Mouse (Mus musculus) liver, postnatal 0 days (tissue): ENCODE measurements around the gene Gpr82. TPM values are rescaled to one million over a fixed set of nuclear protein-coding genes. Genes with fewer than 3 reads are reported as not detected.

Experiments
- ATAC-seq: fragments of 200-750 bp; cut with Nextera tagmentation; 2 replicates; pipeline ENCODE4 v1.8.0; 2017; ENCODE audit warnings: mild to moderate bottlenecking, moderate library complexity
- DNase-seq: peaks from one replicate; pipeline ENCODE4 v3.0.0-alpha.2; 2016
- H3K27ac ChIP-seq: fragments of 300-500 bp; sonication (generic); 2 replicates; pipeline ENCODE4 v1.5.1; 2014; ENCODE audit warnings: antibody characterized with exemption, moderate library complexity, mild to moderate bottlenecking, low read depth
- H3K27me3 ChIP-seq: fragments of 300-500 bp; sonication (generic); 2 replicates; pipeline ENCODE4 v1.6.1; 2014; ENCODE audit warnings: low read length, control low read depth, mixed read lengths; ENCODE audit not compliant: insufficient read depth
- H3K36me3 ChIP-seq: fragments of 300-500 bp; sonication (generic); replicated peaks from 2 replicates; pipeline ENCODE4 v1.6.1; 2014; ENCODE audit warnings: mild to moderate bottlenecking, control low read depth, low read length, moderate library complexity, mixed read lengths; ENCODE audit not compliant: insufficient read depth
- H3K4me1 ChIP-seq: fragments of 300-500 bp; sonication (generic); 2 replicates; pipeline ENCODE4 v1.6.1; 2014; ENCODE audit warnings: antibody characterized with exemption, mild to moderate bottlenecking, control low read depth; ENCODE audit not compliant: insufficient read depth
- H3K4me2 ChIP-seq: fragments of 300-500 bp; sonication (generic); 2 replicates; pipeline ENCODE4 v1.6.1; 2014; ENCODE audit warnings: low read depth, mild to moderate bottlenecking, low read length, moderate library complexity, mixed read lengths
- H3K4me3 ChIP-seq: fragments of 300-500 bp; sonication (generic); 2 replicates; pipeline ENCODE4 v1.5.1; 2014; ENCODE audit warnings: low read depth, low read length
- H3K9ac ChIP-seq: fragments of 300-500 bp; sonication (generic); replicated peaks from 2 replicates; pipeline ENCODE4 v1.6.1; 2014; ENCODE audit warnings: mild to moderate bottlenecking, moderate library complexity
- H3K9me3 ChIP-seq: fragments of 300-500 bp; sonication (generic); 2 replicates; pipeline ENCODE4 v1.6.1; 2016; ENCODE audit warnings: mild to moderate bottlenecking, control low read depth, low read length, mixed read lengths
- CTCF ChIP-seq: sonication (generic); IDR thresholded peaks from 2 replicates; pipeline ENCODE4 v1.5.1; 2016; ENCODE audit warnings: antibody characterized with exemption, low read depth
- EP300 ChIP-seq: IDR thresholded peaks from 2 replicates; pipeline ENCODE4 v1.6.1; 2016; ENCODE audit warnings: antibody characterized with exemption, low read depth, mild to moderate bottlenecking
- WGBS: fragments of 180-500 bp; shearing (Covaris S2); extraction: QIAGEN DNeasy Blood & Tissue Kit; methylation state at CpG from one replicate; pipeline ENCODE4 v1.1.7; 2014; ENCODE audit not compliant: insufficient replicate concordance; 5-methylcytosine and 5-hydroxymethylcytosine counted together
- polyA plus RNA-seq: library from polyadenylated mRNA; unstranded; fragments of >200 nt; fragmentation: Nextera tagmentation; extraction: Ambion mirVana; gene quantifications from 2 replicates; pipeline ENCODE4 v1.2.1, GENCODE M21; 2015

The Gpr82 gene
- 0.07 TPM in 1 of 2 replicates, not detected in the other for polyA plus RNA-seq

GRCm38 (mm10) chrX:13661063-13661462, at the start of gene Gpr82:
TSS of gene Gpr82 (plus strand) at chrX:13661363.
- Histone ChIP-seq H3K27me3 (no peaks in the 10 kb centered on the region), H3K4me1 (no peaks in the 10 kb centered on the region), H3K9ac (no peak within 1 kb of the TSS), H3K27ac (no peak within 1 kb of the TSS), H3K9me3 (no peaks in the 10 kb centered on the region), H3K36me3 (no peaks in the 10 kb centered on the region), H3K4me2 (no peak within 1 kb of the TSS), H3K4me3 (no peak within 1 kb of the TSS)
- no peak for ATAC-seq
- 78% methylated on average over 5 of the region's 5 CpGs for WGBS
- DNase-seq: no peak
- no peak for TF ChIP-seq CTCF
- TF ChIP-seq EP300: no peak

GRCm38 (mm10) chrX:13612115-13612514, 49.0 kb upstream of the Gpr82 start:
- TF ChIP-seq EP300: no peak
- no peak for TF ChIP-seq CTCF
- Histone ChIP-seq H3K36me3 (no peaks in the 10 kb centered on the region), H3K4me1 (no peaks in the 10 kb centered on the region), H3K4me3 (no peak overlapping the region), H3K4me2 (no peak overlapping the region), H3K9me3 (no peaks in the 10 kb centered on the region), H3K9ac (no peak overlapping the region), H3K27me3 (no peaks in the 10 kb centered on the region), H3K27ac (no peak overlapping the region)
- 40% methylated on average over 2 of the region's 2 CpGs for WGBS
- no peak for ATAC-seq
- no peak for DNase-seq

- DNase-seq (no peak), ATAC-seq (no peak)
- H3K9me3 ChIP-seq: no peaks in the 10 kb centered on the region
- no peaks in the 10 kb centered on the region for H3K27me3 ChIP-seq
- H3K36me3 ChIP-seq: no peaks in the 10 kb centered on the region
- H3K9ac ChIP-seq: no peak overlapping the region
- H3K27ac ChIP-seq: no peak overlapping the region
- WGBS: 43% methylated on average over 1 of the region's 1 CpGs
- TF ChIP-seq CTCF (no peak), EP300 (no peak)
- H3K4me2 ChIP-seq: no peak overlapping the region
- no peaks in the 10 kb centered on the region for H3K4me1 ChIP-seq
- no peak overlapping the region for H3K4me3 ChIP-seq
Measured at GRCm38 (mm10) chrX:13616726-13617125, 44.4 kb upstream of the Gpr82 start.

GRCm38 (mm10) chrX:13617294-13617693, 43.9 kb upstream of the Gpr82 start:
- H3K9me3 ChIP-seq: no peaks in the 10 kb centered on the region
- no peak overlapping the region for H3K9ac ChIP-seq
- H3K36me3 ChIP-seq: no peaks in the 10 kb centered on the region
- no peak overlapping the region for H3K27ac ChIP-seq
- DNase-seq (no peak), ATAC-seq (no peak)
- no peak overlapping the region for H3K4me3 ChIP-seq
- H3K27me3 ChIP-seq: no peaks in the 10 kb centered on the region
- H3K4me1 ChIP-seq: no peaks in the 10 kb centered on the region
- no peak for TF ChIP-seq EP300
- no peak for TF ChIP-seq CTCF
- whole genome bisulfite sequencing: 63% methylated on average over 1 of the region's 1 CpGs
- H3K4me2 ChIP-seq: no peak overlapping the region

- no peaks in the 10 kb centered on the region for H3K4me1 ChIP-seq
- no peaks in the 10 kb centered on the region for H3K9me3 ChIP-seq
- TF ChIP-seq CTCF (no peak), EP300 (no peak)
- H3K27me3 ChIP-seq: no peaks in the 10 kb centered on the region
- 67% methylated on average over 4 of the region's 4 CpGs for WGBS
- ATAC-seq (no peak), DNase-seq (no peak)
- H3K27ac ChIP-seq: no peak overlapping the region
- no peak overlapping the region for H3K4me2 ChIP-seq
- H3K36me3 ChIP-seq: no peaks in the 10 kb centered on the region
- no peak overlapping the region for H3K4me3 ChIP-seq
- H3K9ac ChIP-seq: no peak overlapping the region
Measured at GRCm38 (mm10) chrX:13618476-13618875, 42.7 kb upstream of the Gpr82 start.

- Histone ChIP-seq H3K27ac (no peak overlapping the region), H3K9me3 (no peaks in the 10 kb centered on the region), H3K36me3 (no peaks in the 10 kb centered on the region), H3K4me2 (no peak overlapping the region), H3K4me3 (no peak overlapping the region), H3K9ac (no peak overlapping the region), H3K4me1 (no peaks in the 10 kb centered on the region), H3K27me3 (no peaks in the 10 kb centered on the region)
- 62% methylated on average over 4 of the region's 4 CpGs for WGBS
- TF ChIP-seq CTCF (no peak), EP300 (no peak)
- ATAC-seq: no peak
- no peak for DNase-seq
Measured at GRCm38 (mm10) chrX:13621473-13621872, 39.7 kb upstream of the Gpr82 start.

GRCm38 (mm10) chrX:13622654-13623053, 38.5 kb upstream of the Gpr82 start:
- H3K4me2 ChIP-seq: no peak overlapping the region
- no peak overlapping the region for H3K4me3 ChIP-seq
- 68% methylated on average over 5 of the region's 5 CpGs for WGBS
- no peaks in the 10 kb centered on the region for H3K9me3 ChIP-seq
- ATAC-seq (no peak), DNase-seq (no peak)
- H3K9ac ChIP-seq: no peak overlapping the region
- no peak for TF ChIP-seq EP300
- no peak for TF ChIP-seq CTCF
- H3K27ac ChIP-seq: no peak overlapping the region
- H3K27me3 ChIP-seq: no peaks in the 10 kb centered on the region
- no peaks in the 10 kb centered on the region for H3K36me3 ChIP-seq
- H3K4me1 ChIP-seq: no peaks in the 10 kb centered on the region
